Mouse (Mus musculus) intestine, embryonic 15.5 days (tissue): ENCODE measurements around the gene Nos3. TPM values are rescaled to one million over a fixed set of nuclear protein-coding genes. Genes with fewer than 3 reads are reported as not detected.

ENCODE experiments used
- ATAC-seq: fragments of 200-750 bp; cut with Nextera tagmentation; 2 replicates; pipeline ENCODE4 v1.8.0; 2017; ENCODE audit warnings: moderate TSS enrichment, moderate library complexity
- H3K27ac ChIP-seq: fragments of 300-500 bp; sonication (generic); 2 replicates; pipeline ENCODE4 v1.5.1; 2015; ENCODE audit warnings: mild to moderate bottlenecking, inconsistent platforms
- H3K27me3 ChIP-seq: fragments of 300-500 bp; sonication (generic); replicated peaks from 2 replicates; pipeline ENCODE4 v1.6.1; 2015; ENCODE audit warnings: inconsistent platforms
- H3K36me3 ChIP-seq: fragments of 300-500 bp; sonication (generic); 2 replicates; pipeline ENCODE4 v1.6.1; 2015; ENCODE audit warnings: inconsistent platforms
- H3K4me1 ChIP-seq: fragments of 300-500 bp; sonication (generic); replicated peaks from 2 replicates; pipeline ENCODE4 v1.6.1; 2015; ENCODE audit warnings: inconsistent platforms
- H3K4me2 ChIP-seq: fragments of 300-500 bp; sonication (generic); replicated peaks from 2 replicates; pipeline ENCODE4 v1.6.1; 2015; ENCODE audit warnings: mild to moderate bottlenecking, inconsistent platforms
- H3K4me3 ChIP-seq: fragments of 300-500 bp; sonication (generic); replicated peaks from 2 replicates; pipeline ENCODE4 v1.5.1; 2015; ENCODE audit warnings: inconsistent platforms
- H3K9ac ChIP-seq: fragments of 300-500 bp; sonication (generic); 2 replicates; pipeline ENCODE4 v1.6.1; 2015; ENCODE audit warnings: inconsistent platforms
- H3K9me3 ChIP-seq: fragments of 300-500 bp; sonication (generic); 2 replicates; pipeline ENCODE4 v1.6.1; 2016; ENCODE audit warnings: inconsistent platforms
- WGBS: fragments of 180-500 bp; shearing (Covaris S2); methylation state at CpG from one replicate; pipeline ENCODE4 v1.1.7; 2015; 5-methylcytosine and 5-hydroxymethylcytosine counted together
- polyA plus RNA-seq: library from polyadenylated mRNA; unstranded; fragments of >200 nt; fragmentation: Nextera tagmentation; extraction: Ambion mirVana; gene quantifications from 2 replicates; pipeline ENCODE4 v1.2.1, GENCODE M21; 2015

Nos3 gene
- polyA plus RNA-seq, 1 experiment from 2014 or later, result 7.9 TPM

DNA sequence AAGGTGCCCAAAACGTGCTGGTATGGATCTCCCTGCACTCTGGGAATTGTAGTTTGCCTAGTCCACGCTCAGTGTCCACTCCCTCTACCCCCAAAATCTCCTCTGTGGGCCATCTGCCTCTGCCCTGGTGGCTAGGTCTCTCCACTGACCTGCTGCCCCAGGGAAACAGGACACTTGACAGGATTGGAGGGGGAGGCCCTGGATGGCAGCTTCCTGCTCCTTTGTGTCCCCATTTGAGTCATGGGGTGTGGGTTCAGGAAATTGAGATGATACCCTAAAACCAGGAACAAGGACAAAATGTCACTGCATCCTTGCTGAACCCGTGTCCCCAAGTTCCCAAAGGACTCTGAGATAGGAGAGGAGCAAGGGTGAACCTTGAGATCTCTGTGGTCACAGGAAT, 549 bp upstream of the Nos3 start:
- H3K27me3 ChIP-seq, result no peaks in the 10 kb centered on the region
- 68% methylated on average over 3 of the region's 3 CpGs for WGBS
- H3K36me3 ChIP-seq, result no peaks in the 10 kb centered on the region
- H3K4me3 ChIP-seq, result no peak overlapping the region
- no peak overlapping the region for H3K4me2 ChIP-seq
- 0 out of 2 replicates have a peak, but pooled peaks cover 5% of the 10 kb centered on the region for H3K4me1 ChIP-seq
- H3K27ac ChIP-seq, result no peak overlapping the region
- ATAC-seq, result no peak
- no peak overlapping the region for H3K9ac ChIP-seq
- H3K9me3 ChIP-seq, result no peaks in the 10 kb centered on the region

DNA sequence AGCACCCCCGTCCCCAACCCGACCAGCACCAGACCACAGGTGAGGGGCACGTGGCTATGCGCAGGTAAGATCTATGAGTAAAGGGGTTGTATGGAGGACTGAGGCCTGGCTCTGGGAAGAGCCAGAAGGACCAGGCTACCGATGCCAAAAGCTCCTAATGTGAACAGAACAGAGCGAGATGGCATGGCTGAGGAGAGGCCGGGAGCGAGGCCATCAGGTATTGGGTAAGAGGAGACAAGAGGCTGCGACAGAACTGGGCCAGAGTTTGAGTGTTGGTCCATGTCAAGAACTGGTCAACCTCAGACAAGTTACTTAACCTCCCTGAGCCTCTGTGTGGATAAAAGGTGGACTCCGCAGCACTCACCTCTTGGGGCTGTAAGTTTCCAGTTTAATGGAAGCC, 353 bp downstream of the Nos3 start:
- no peak overlapping the region for H3K9ac ChIP-seq
- 0 out of 2 replicates have a peak, but pooled peaks cover 5% of the 10 kb centered on the region for H3K4me1 ChIP-seq
- H3K4me2 ChIP-seq, result no peak overlapping the region
- no peak overlapping the region for H3K27ac ChIP-seq
- H3K9me3 ChIP-seq, result no peaks in the 10 kb centered on the region
- ATAC-seq, result no peak
- H3K27me3 ChIP-seq, result no peaks in the 10 kb centered on the region
- WGBS, result 80% methylated on average over 10 of the region's 10 CpGs
- H3K36me3 ChIP-seq, result no peaks in the 10 kb centered on the region
- no peak overlapping the region for H3K4me3 ChIP-seq

DNA sequence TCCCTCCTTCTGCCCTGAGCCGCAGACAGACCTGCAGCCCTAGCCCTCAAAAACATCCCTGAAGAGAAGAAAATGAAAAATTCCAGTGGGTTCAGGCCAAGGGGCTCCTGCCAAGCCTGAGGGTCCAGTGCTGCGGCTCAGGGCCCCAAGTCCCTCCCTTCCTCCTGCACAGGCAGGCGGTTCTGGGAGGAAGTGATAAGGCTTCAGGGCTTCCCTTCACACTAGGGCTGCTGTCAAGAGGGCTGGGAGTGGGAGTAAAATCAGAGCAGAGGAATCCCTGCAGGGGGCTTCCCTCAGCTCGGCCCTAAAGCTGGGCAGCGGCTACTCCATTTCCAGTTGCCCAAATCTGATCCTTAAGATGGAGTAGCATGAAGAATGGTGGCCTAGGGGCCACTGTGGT, 918 bp downstream of the Nos3 start:
- Histone ChIP-seq H3K9me3 (no peaks in the 10 kb centered on the region), H3K4me3 (peak overlapping the region; percentile 10; the same call in 1 of the 2 replicates), H3K9ac (no peak overlapping the region), H3K27me3 (no peaks in the 10 kb centered on the region), H3K4me2 (0 out of 2 replicates have a peak overlapping the region, but pooled peaks have one; percentile 5), H3K4me1 (0 out of 2 replicates have a peak, but pooled peaks cover 5% of the 10 kb centered on the region), H3K27ac (no peak overlapping the region), H3K36me3 (no peaks in the 10 kb centered on the region)
- no peak for ATAC-seq
- 41% methylated on average over 5 of the region's 5 CpGs for WGBS

DNA sequence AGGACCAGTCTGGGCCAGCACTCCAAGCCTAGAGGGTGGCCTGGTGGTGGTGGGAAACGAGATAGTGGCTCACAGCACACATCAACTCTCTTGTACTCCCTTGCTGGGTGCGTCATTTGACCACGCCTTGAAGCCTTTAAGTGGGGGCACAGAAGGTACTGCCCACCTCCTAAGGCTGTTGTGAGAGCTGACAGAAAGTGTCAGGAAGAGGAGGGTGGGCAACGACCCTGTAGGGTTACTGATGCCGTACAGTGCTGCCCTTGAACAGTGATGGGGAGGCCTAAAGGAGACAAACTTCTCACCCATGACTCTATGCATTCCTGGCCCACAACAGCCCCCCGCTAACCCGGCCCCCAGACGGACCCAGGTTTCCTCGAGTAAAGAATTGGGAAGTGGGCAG, 1.8 kb downstream of the Nos3 start:
- H3K9ac ChIP-seq, result no peak overlapping the region
- WGBS, result 82% methylated on average over 9 of the region's 9 CpGs
- no peak overlapping the region for H3K27ac ChIP-seq
- no peak overlapping the region for H3K4me2 ChIP-seq
- no peak overlapping the region for H3K4me3 ChIP-seq
- ATAC-seq, result no peak
- H3K36me3 ChIP-seq, result no peaks in the 10 kb centered on the region
- no peaks in the 10 kb centered on the region for H3K9me3 ChIP-seq
- H3K27me3 ChIP-seq, result no peaks in the 10 kb centered on the region
- H3K4me1 ChIP-seq, result no peaks in the 10 kb centered on the region

DNA sequence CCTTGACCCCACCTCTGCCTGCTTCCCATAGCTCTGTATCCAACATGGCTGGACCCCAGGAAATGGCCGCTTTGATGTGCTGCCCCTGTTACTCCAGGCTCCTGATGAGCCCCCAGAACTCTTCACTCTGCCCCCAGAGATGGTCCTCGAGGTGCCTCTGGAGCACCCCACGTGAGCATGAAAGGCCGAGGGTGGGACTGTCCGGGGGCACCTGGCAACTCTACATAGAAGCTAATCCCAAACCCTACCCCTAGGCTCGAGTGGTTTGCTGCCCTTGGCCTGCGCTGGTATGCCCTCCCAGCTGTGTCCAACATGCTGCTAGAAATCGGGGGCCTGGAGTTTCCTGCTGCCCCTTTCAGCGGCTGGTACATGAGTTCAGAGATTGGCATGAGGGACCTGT, 5.2 kb downstream of the Nos3 start:
- Histone ChIP-seq H3K36me3 (no peaks in the 10 kb centered on the region), H3K9me3 (no peaks in the 10 kb centered on the region), H3K9ac (no peak overlapping the region), H3K4me1 (peaks cover 3% of the 10 kb centered on the region; the same call in 1 of the 2 replicates), H3K4me2 (no peak overlapping the region), H3K4me3 (no peak overlapping the region), H3K27me3 (no peaks in the 10 kb centered on the region), H3K27ac (no peak overlapping the region)
- WGBS, result 85% methylated on average over 9 of the region's 9 CpGs
- ATAC-seq, result no peak

DNA sequence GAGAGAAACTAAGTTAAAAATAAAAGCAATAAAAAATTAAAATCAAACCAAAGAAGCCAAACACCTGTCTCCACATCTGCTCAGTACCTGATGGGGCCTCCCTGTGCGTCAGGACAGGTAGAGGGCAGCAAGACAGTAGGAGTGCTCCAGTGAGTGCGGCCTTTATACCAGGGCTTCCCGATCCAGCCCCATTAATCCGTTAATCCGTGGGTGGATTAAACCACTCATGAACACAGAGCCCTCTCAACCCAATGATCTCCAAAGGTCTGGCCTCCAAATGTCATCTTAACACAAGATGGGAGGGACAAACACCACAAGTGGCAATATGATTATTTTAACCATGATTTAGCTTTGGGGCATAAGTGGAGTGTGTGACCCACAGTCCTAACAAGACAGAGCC, 9.2 kb downstream of the Nos3 start:
- H3K9me3 ChIP-seq, result no peaks in the 10 kb centered on the region
- no peaks in the 10 kb centered on the region for H3K36me3 ChIP-seq
- H3K27ac ChIP-seq, result no peak overlapping the region
- ATAC-seq, result no peak
- H3K4me2 ChIP-seq, result no peak overlapping the region
- H3K9ac ChIP-seq, result no peak overlapping the region
- H3K4me1 ChIP-seq, result peaks cover 3% of the 10 kb centered on the region; the same call in 1 of the 2 replicates
- no peak overlapping the region for H3K4me3 ChIP-seq
- no peaks in the 10 kb centered on the region for H3K27me3 ChIP-seq
- 79% methylated on average over 5 of the region's 5 CpGs for WGBS

DNA sequence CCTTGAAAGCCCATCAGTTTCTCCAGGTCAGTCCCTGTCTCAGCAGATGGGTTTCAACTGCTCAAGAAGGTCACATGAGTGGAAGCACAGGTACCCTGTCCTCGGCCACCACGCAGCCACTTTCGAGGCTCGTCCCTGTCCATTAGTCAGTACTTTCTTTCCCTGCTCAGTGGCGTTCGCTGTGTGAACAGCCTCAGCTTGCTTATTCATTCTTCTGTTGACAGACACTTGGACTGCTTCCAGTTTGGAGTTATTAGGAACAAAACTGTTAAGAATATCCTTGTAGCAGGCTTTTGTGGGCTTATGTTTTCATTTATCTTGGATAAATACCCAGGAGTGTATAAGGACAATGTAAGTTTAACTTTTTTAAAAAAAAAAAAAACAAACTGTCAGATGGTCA, 9.6 kb downstream of the Nos3 start:
- Histone ChIP-seq H3K9me3 (no peaks in the 10 kb centered on the region), H3K9ac (no peak overlapping the region), H3K4me3 (no peak overlapping the region), H3K36me3 (no peaks in the 10 kb centered on the region), H3K4me2 (no peak overlapping the region), H3K4me1 (peaks cover 3% of the 10 kb centered on the region; the same call in 1 of the 2 replicates), H3K27me3 (no peaks in the 10 kb centered on the region), H3K27ac (no peak overlapping the region)
- 36% methylated on average over 6 of the region's 6 CpGs for WGBS
- no peak for ATAC-seq

DNA sequence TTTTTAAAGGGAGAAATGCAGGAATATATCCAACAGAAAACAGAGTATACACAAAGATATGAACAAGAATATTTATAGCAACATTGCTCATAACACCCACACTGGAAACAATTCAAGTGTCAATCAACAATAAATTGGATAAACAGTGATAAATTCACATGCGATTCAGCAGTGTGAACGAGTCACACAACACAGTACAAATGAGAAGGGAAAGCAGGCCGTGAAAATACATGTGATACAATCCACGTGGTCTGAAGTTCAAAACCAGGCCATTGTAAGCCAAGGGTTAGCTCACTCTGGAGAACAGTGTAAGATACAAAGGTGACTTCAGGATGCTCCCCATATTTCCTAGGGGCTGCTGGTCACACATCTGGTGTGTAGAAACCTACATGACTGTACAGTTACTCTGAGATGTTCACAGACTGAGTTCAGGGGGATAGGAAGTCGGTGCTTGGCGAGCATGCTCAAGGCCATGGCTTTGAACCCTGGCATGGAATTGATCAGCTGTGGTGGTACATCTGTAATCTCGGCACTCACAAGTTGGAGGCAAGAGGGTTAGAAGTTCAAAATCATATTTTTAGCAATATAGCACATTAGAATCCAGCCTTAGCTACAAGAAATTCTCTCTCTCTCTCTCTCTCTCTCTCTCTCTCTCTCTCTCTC, 10.2 kb downstream of the Nos3 start:
- Histone ChIP-seq H3K4me1 (peaks cover 3% of the 10 kb centered on the region; the same call in 1 of the 2 replicates), H3K4me2 (no peak overlapping the region), H3K4me3 (no peak overlapping the region), H3K9me3 (no peaks in the 10 kb centered on the region), H3K9ac (no peak overlapping the region), H3K27ac (no peak overlapping the region), H3K27me3 (no peaks in the 10 kb centered on the region), H3K36me3 (no peaks in the 10 kb centered on the region)
- ATAC-seq, result no peak
- 73% methylated on average over 7 of the region's 7 CpGs for WGBS

DNA sequence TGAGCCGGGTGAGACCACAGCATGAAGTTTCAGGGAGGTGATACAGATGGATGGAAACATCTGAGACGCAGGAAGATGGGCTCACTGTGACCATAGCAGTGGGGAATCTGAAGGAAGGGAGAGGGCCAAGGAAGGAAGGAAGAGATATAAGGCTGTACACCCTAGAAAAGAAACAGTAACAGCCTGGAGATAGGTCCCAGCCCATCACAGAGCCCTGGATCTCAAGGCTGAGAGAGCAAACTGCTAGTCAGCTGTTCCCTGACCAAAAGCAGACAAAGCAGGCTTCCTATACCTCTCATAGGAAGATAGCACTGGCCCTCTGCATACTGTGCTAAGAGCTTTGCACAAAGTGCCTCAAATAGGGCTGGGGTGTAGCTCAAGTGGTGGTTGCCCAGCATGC, 14.1 kb downstream of the Nos3 start:
- ATAC-seq, result no peak
- Histone ChIP-seq H3K27me3 (no peaks in the 10 kb centered on the region), H3K4me2 (no peak overlapping the region), H3K27ac (no peak overlapping the region), H3K9ac (no peak overlapping the region), H3K4me1 (peaks cover 7% of the 10 kb centered on the region), H3K4me3 (no peak overlapping the region), H3K36me3 (no peaks in the 10 kb centered on the region), H3K9me3 (no peaks in the 10 kb centered on the region)
- 78% methylated on average over 2 of the region's 2 CpGs for WGBS

DNA sequence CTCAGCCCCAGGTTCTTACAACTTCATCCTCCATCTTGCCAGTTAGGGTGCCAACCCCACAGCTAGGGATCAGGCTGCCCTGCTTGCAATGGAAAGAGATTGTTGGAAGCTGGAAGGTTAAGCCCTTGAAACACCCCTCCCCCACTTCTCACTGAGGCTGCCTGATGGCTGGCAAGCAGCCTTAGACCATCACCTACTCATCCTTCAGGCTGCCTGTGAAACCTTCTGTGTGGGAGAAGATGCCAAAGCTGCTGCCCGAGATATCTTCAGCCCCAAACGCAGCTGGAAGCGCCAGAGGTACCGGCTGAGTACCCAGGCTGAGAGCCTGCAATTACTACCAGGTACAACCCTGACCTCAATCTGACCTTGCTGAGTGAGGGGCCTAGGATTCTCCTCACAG, 14.9 kb downstream of the Nos3 start:
- no peaks in the 10 kb centered on the region for H3K9me3 ChIP-seq
- no peak overlapping the region for H3K4me2 ChIP-seq
- H3K27me3 ChIP-seq, result no peaks in the 10 kb centered on the region
- no peak overlapping the region for H3K9ac ChIP-seq
- WGBS, result 56% methylated on average over 4 of the region's 4 CpGs
- H3K27ac ChIP-seq, result no peak overlapping the region
- no peak for ATAC-seq
- H3K4me3 ChIP-seq, result no peak overlapping the region
- H3K4me1 ChIP-seq, result peaks cover 9% of the 10 kb centered on the region
- no peaks in the 10 kb centered on the region for H3K36me3 ChIP-seq

DNA sequence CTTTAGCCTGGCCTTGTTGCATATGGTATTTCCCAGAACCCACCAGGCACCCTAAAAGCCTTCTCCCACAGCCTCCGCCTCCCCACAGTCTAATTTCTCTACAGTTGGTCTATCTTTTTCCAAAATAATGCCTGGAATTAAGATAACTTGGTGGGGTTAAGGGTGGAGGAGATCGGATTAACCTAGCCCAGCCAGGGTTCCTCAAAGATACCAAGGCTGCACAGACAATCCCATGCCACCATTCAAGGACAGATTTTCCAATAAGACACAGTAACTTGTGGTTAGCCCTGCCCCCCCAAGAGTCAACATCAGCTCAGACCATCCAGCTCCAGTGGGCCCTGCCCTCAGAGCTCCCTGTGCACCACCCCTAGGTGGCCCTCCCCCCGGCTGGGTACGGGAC, 15.9 kb downstream of the Nos3 start:
- H3K9me3 ChIP-seq, result no peaks in the 10 kb centered on the region
- 84% methylated on average over 4 of the region's 4 CpGs for WGBS
- H3K27ac ChIP-seq, result no peak overlapping the region
- no peak overlapping the region for H3K4me3 ChIP-seq
- H3K9ac ChIP-seq, result no peak overlapping the region
- ATAC-seq, result no peak
- no peak overlapping the region for H3K4me2 ChIP-seq
- no peaks in the 10 kb centered on the region for H3K36me3 ChIP-seq
- peaks cover 9% of the 10 kb centered on the region for H3K4me1 ChIP-seq
- H3K27me3 ChIP-seq, result no peaks in the 10 kb centered on the region

DNA sequence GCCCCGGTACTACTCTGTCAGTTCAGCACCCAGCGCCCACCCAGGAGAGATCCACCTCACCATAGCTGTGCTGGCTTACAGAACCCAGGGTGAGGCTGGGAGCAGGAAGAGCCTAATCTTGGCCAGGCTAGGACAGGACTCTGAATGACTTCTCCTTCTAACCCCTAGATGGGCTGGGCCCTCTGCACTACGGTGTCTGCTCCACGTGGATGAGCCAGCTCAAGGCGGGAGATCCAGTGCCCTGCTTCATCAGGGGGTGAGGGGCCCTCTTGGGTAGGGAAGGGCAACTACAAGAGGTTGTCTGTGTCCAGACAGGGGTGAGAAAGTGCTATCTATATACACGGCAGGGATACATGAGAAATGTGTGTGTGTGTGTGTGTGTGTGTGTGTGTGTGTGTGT, 16.9 kb downstream of the Nos3 start:
- Histone ChIP-seq H3K9me3 (no peaks in the 10 kb centered on the region), H3K27me3 (0 out of 2 replicates have a peak, but pooled peaks cover 7% of the 10 kb centered on the region), H3K36me3 (no peaks in the 10 kb centered on the region), H3K4me1 (peaks cover 9% of the 10 kb centered on the region), H3K4me3 (no peak overlapping the region), H3K9ac (no peak overlapping the region), H3K27ac (no peak overlapping the region), H3K4me2 (no peak overlapping the region)
- 67% methylated on average over 6 of the region's 6 CpGs for WGBS
- ATAC-seq, result no peak

DNA sequence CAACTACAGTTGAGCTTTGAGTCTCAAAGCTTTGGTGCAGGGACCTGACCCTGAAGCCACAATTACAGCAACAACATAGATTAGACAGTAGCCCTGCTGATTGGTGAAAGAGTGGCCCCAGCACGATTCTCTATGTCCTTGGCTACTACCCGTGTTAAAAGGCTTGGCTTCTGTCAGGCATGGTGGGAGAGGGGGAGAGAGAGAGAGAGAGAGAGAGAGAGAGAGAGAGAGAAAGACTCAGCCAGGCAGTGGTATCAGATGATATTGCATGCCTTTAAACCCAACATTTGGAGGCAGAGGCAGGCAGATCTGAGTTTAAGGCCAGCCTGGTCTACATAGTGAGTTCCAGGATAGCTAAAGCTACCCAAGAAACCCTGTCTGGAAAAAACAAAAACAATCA, 17.4 kb downstream of the Nos3 start:
- Histone ChIP-seq H3K9ac (no peak overlapping the region), H3K27me3 (0 out of 2 replicates have a peak, but pooled peaks cover 12% of the 10 kb centered on the region), H3K27ac (no peak overlapping the region), H3K9me3 (no peaks in the 10 kb centered on the region), H3K4me2 (no peak overlapping the region), H3K4me3 (no peak overlapping the region), H3K4me1 (peaks cover 12% of the 10 kb centered on the region), H3K36me3 (no peaks in the 10 kb centered on the region)
- ATAC-seq, result no peak
- WGBS, result 65% methylated on average over 2 of the region's 2 CpGs
